Mouse (Mus musculus) megakaryocyte, embryonic 14.5 days (primary cell): ENCODE data around the gene St8sia1.

Source experiments
- FLI1 ChIP-seq: IDR thresholded peaks from 2 replicates; pipeline ENCODE4 v1.6.1; 2012; ENCODE audit warnings: low read length, inconsistent platforms, mixed read lengths
- GATA1 ChIP-seq: IDR thresholded peaks from 3 replicates; pipeline ENCODE4 v1.6.1; 2012; ENCODE audit warnings: mixed read lengths, low read length, inconsistent platforms, borderline replicate concordance

DNA sequence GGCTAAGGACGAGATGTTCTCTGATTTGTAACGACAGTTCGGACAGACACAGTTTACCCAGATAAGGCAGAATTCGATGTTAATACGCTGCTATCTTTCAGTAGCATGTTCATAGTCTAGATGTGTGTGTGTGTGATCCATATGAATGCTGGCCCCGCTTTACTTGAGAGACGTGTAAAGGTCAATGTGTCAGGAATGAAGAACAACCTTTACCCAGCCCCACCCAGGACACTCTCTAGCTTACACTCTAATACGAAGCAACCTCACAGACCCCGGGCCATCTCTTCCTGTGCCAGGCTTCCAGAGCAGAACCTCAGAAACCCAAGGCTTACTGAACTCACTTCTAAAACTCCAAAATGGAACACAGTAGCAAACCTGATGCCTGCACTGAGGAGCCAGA, 165.4 kb downstream of the St8sia1 start:
- TF ChIP-seq GATA1 (no peak), FLI1 (no peak)
